Mouse (Mus musculus) ES-E14 (cell line): Measurements from ENCODE around the gene Itga1. TPM values are rescaled to one million over a fixed set of nuclear protein-coding genes. Genes with fewer than 3 reads are reported as not detected.

ENCODE experiments used
- DNase-seq: peaks from one replicate; pipeline ENCODE4 v3.0.0-alpha.2; 2013; ENCODE audit warnings: low read depth, low spot score
- H3K27ac ChIP-seq: 2 replicates; pipeline ENCODE4 v1.5.1; 2012; ENCODE audit warnings: low read depth, mild to moderate bottlenecking, low read length, moderate library complexity, mixed read lengths; ENCODE audit not compliant: poor library complexity, insufficient read depth, severe bottlenecking
- H3K36me3 ChIP-seq: 2 replicates; pipeline ENCODE4 v1.6.1; 2012; ENCODE audit warnings: mild to moderate bottlenecking, low read length, moderate library complexity, mixed read lengths; ENCODE audit not compliant: control insufficient read depth, poor library complexity, insufficient read depth, severe bottlenecking
- H3K4me1 ChIP-seq, 2 experiments: fragments of 150-350 bp in 1 of 2; sonication (generic) in 1 of 2; 2 replicates each; pipeline ENCODE4 v1.6.1; 2012; ENCODE audit warnings: low read length in 2 of 2, mild to moderate bottlenecking in 1 of 2, mixed read lengths in 1 of 2; ENCODE audit not compliant: control insufficient read depth in 2 of 2, insufficient read depth in 2 of 2, poor library complexity in 1 of 2
- H3K4me3 ChIP-seq, 2 experiments: fragments of 150-350 bp in 1 of 2; sonication (generic) in 1 of 2; 2 replicates each; pipeline ENCODE4 v1.5.1; 2012; ENCODE audit warnings: low read length in 2 of 2, low read depth in 1 of 2, mild to moderate bottlenecking in 1 of 2, mixed read lengths in 1 of 2; ENCODE audit not compliant: insufficient read depth in 1 of 2, poor library complexity in 1 of 2, severe bottlenecking in 1 of 2
- H3K9ac ChIP-seq: 2 replicates; pipeline ENCODE4 v1.6.1; 2012; ENCODE audit warnings: low read depth, mild to moderate bottlenecking, low read length, mixed read lengths; ENCODE audit not compliant: poor library complexity, insufficient read depth, severe bottlenecking
- H3K9me3 ChIP-seq: fragments of 150-350 bp; sonication (generic); 2 replicates; pipeline ENCODE4 v1.6.1; 2012; ENCODE audit warnings: low read depth, mild to moderate bottlenecking, low read length; ENCODE audit not compliant: control insufficient read depth, insufficient read depth
- CHD2 ChIP-seq: IDR thresholded peaks from 2 replicates; pipeline ENCODE4 v1.6.1; 2014; ENCODE audit warnings: mild to moderate bottlenecking, low read depth, low read length, inconsistent platforms
- HCFC1 ChIP-seq: IDR thresholded peaks from 2 replicates; pipeline ENCODE4 v1.6.1; 2012; ENCODE audit warnings: low read length, inconsistent platforms, borderline replicate concordance; ENCODE audit not compliant: insufficient read depth
- MAFK ChIP-seq: IDR thresholded peaks from 2 replicates; pipeline ENCODE4 v1.6.1; 2014; ENCODE audit warnings: mild to moderate bottlenecking, low read depth, low read length, inconsistent platforms; ENCODE audit not compliant: insufficient read depth
- ZC3H11A ChIP-seq: IDR thresholded peaks from 2 replicates; pipeline ENCODE4 v1.6.1; 2012; ENCODE audit warnings: low read depth, mild to moderate bottlenecking, inconsistent platforms, low read length, borderline replicate concordance
- ZNF384 ChIP-seq: IDR thresholded peaks from 2 replicates; pipeline ENCODE4 v1.6.1; 2012; ENCODE audit warnings: low read depth, low read length, inconsistent platforms
- in situ Hi-C, 2 experiments: fragments of 600-800 bp; cut with MboI; formaldehyde crosslinking; loops; one replicate each; pipeline ENCODE4 v1.15.1; 2025; ENCODE audit warnings: low sequenced_read_pairs in 2 of 2, inconsistent platforms in 1 of 2; ENCODE audit not compliant: unreplicated experiment in 2 of 2
- total RNA-seq: library from RNA; depleted of rRNA; stranded (reverse); fragments of 300-350 nt; gene quantifications from 2 replicates; pipeline ENCODE4 v1.2.3, GENCODE M21; 2012

Itga1 gene
- total RNA-seq, 1 experiment: 2.0 TPM

GRCm38 (mm10) chr13:115072386-115072785, 29.4 kb downstream of the Itga1 start:
- DNase-seq: no peak
- Histone ChIP-seq H3K27ac (no peak overlapping the region), H3K4me1 (no peaks in the 10 kb centered on the region), H3K9me3 (no peaks in the 10 kb centered on the region), H3K4me3 (no peak overlapping the region), H3K36me3 (no peaks in the 10 kb centered on the region), H3K9ac (no peak overlapping the region)
- no peak for TF ChIP-seq ZC3H11A
- no peak for TF ChIP-seq MAFK
- TF ChIP-seq ZNF384: no peak
- no peak for TF ChIP-seq CHD2
- no peak for TF ChIP-seq HCFC1
- in situ Hi-C loops: no loop called here

GRCm38 (mm10) chr13:115071431-115071830, 30.3 kb downstream of the Itga1 start:
- no peaks in the 10 kb centered on the region for H3K36me3 ChIP-seq
- H3K27ac ChIP-seq: no peak overlapping the region
- no peaks in the 10 kb centered on the region for H3K9me3 ChIP-seq
- H3K4me3 ChIP-seq: no peak overlapping the region
- in situ Hi-C loops: no loop called here
- no peaks in the 10 kb centered on the region for H3K4me1 ChIP-seq
- H3K9ac ChIP-seq: no peak overlapping the region
- no peak for TF ChIP-seq MAFK
- TF ChIP-seq HCFC1: no peak
- TF ChIP-seq CHD2: no peak
- TF ChIP-seq ZNF384: no peak
- no peak for TF ChIP-seq ZC3H11A
- DNase-seq: no peak

GRCm38 (mm10) chr13:115067968-115068330, 33.8 kb downstream of the Itga1 start:
- H3K36me3 ChIP-seq: no peaks in the 10 kb centered on the region
- H3K9me3 ChIP-seq: no peaks in the 10 kb centered on the region
- no peak overlapping the region for H3K27ac ChIP-seq
- no peak for DNase-seq
- in situ Hi-C loops: no loop called here
- no peak overlapping the region for H3K9ac ChIP-seq
- H3K4me3 ChIP-seq: no peak overlapping the region
- TF ChIP-seq ZNF384 (no peak), CHD2 (no peak), ZC3H11A (no peak), MAFK (no peak), HCFC1 (no peak)
- H3K4me1 ChIP-seq: no peaks in the 10 kb centered on the region

- in situ Hi-C loops: no loop called here
- no peak overlapping the region for H3K9ac ChIP-seq
Measured at GRCm38 (mm10) chr13:115067324-115067967, 34.3 kb downstream of the Itga1 start.

GRCm38 (mm10) chr13:115057555-115057954, 44.2 kb downstream of the Itga1 start:
- in situ Hi-C loops: no loop called here
- no peak for DNase-seq
- TF ChIP-seq CHD2 (no peak), HCFC1 (no peak), ZC3H11A (no peak), MAFK (no peak), ZNF384 (no peak)
- Histone ChIP-seq H3K4me1 (no peaks in the 10 kb centered on the region), H3K4me3 (no peak overlapping the region), H3K27ac (no peak overlapping the region), H3K9me3 (no peaks in the 10 kb centered on the region), H3K9ac (no peak overlapping the region), H3K36me3 (no peaks in the 10 kb centered on the region)

More at GRCm38 (mm10) chr13:115067324-115067967, 34.3 kb downstream of the Itga1 start:
- TF ChIP-seq HCFC1 (no peak), MAFK (no peak), ZC3H11A (no peak), ZNF384 (no peak), CHD2 (no peak)
- Histone ChIP-seq H3K36me3 (no peaks in the 10 kb centered on the region), H3K4me3 (no peak overlapping the region), H3K27ac (no peak overlapping the region), H3K9me3 (no peaks in the 10 kb centered on the region), H3K4me1 (no peaks in the 10 kb centered on the region)
- no peak for DNase-seq
